Mouse (Mus musculus): ENCODE data around the gene Ctnnbl1. TPM values are rescaled to one million over a fixed set of nuclear protein-coding genes. Genes with fewer than 3 reads are reported as not detected.
A peak's percentile ranks its signal among the peaks of the same experiment; 100 is the strongest.

The Ctnnbl1 gene
- polyA plus RNA-seq, 1 experiment from 2014 or later = 50.1 TPM

- H3K36me3 ChIP-seq (ENCODE audit: control insufficient read depth, insufficient read depth, low read length) = no peaks in the 10 kb centered on the region; the same call in 1 of the 2 replicates
- H3K4me3 ChIP-seq (ENCODE audit: low read depth, low read length) = no peak overlapping the region
- no peaks in the 10 kb centered on the region for H3K27me3 ChIP-seq (replicated peaks; ENCODE audit: control insufficient read depth, insufficient read depth, low read length)
- no peak overlapping the region for H3K4me2 ChIP-seq (ENCODE audit: low read depth, low read length)
- no peak for DNase-seq (ENCODE audit: low spot score)
- no peaks in the 10 kb centered on the region for H3K4me1 ChIP-seq (ENCODE audit: control insufficient read depth, insufficient read depth, low read length)
- 82% methylated on average over 3 of the region's 3 CpGs for WGBS
- no peak overlapping the region for H3K9ac ChIP-seq (ENCODE audit: low read depth, low read length)
- H3K9me3 ChIP-seq (ENCODE audit: control insufficient read depth, low read length) = no peaks in the 10 kb centered on the region
- H3K27ac ChIP-seq (replicated peaks; ENCODE audit: low read depth, low read length) = no peak overlapping the region
- ATAC-seq (ENCODE audit: low read depth) = no peak
These were observed 129.9 kb downstream of the Ctnnbl1 start for GRCm38 (mm10) chr2:157867126-157867525.

- WGBS = 46% methylated on average over 6 of the region's 6 CpGs
- no peak overlapping the region for H3K27ac ChIP-seq (replicated peaks; ENCODE audit: low read depth, low read length)
- ATAC-seq (ENCODE audit: low read depth) = peak; percentile 69; the same call in 1 of the 2 replicates
These were observed 133.0 kb downstream of the Ctnnbl1 start for GRCm38 (mm10) chr2:157870247-157870646.

GRCm38 (mm10) chr2:157873223-157873622 lies 136.0 kb downstream of the Ctnnbl1 start:
- H3K4me3 ChIP-seq (ENCODE audit: low read depth, low read length) = no peak overlapping the region
- H3K4me1 ChIP-seq (ENCODE audit: control insufficient read depth, insufficient read depth, low read length) = no peaks in the 10 kb centered on the region
- H3K27ac ChIP-seq (replicated peaks; ENCODE audit: low read depth, low read length) = no peak overlapping the region
- H3K27me3 ChIP-seq (replicated peaks; ENCODE audit: control insufficient read depth, insufficient read depth, low read length) = no peaks in the 10 kb centered on the region
- no peaks in the 10 kb centered on the region; the same call in 1 of the 2 replicates for H3K36me3 ChIP-seq (ENCODE audit: control insufficient read depth, insufficient read depth, low read length)
- H3K9ac ChIP-seq (ENCODE audit: low read depth, low read length) = no peak overlapping the region
- DNase-seq (ENCODE audit: low spot score) = no peak
- 81% methylated on average over 6 of the region's 6 CpGs for WGBS
- H3K9me3 ChIP-seq (ENCODE audit: control insufficient read depth, low read length) = no peaks in the 10 kb centered on the region
- ATAC-seq (ENCODE audit: low read depth) = no peak
- no peak overlapping the region for H3K4me2 ChIP-seq (ENCODE audit: low read depth, low read length)

More at GRCm38 (mm10) chr2:157870247-157870646, 133.0 kb downstream of the Ctnnbl1 start:
- DNase-seq (ENCODE audit: low spot score) = peak; percentile 48
- Histone ChIP-seq H3K27me3 (replicated peaks; ENCODE audit: control insufficient read depth, insufficient read depth, low read length) (no peaks in the 10 kb centered on the region), H3K9ac (ENCODE audit: low read depth, low read length) (no peak overlapping the region), H3K4me1 (ENCODE audit: control insufficient read depth, insufficient read depth, low read length) (no peaks in the 10 kb centered on the region), H3K9me3 (ENCODE audit: control insufficient read depth, low read length) (no peaks in the 10 kb centered on the region), H3K4me3 (ENCODE audit: low read depth, low read length) (no peak overlapping the region), H3K36me3 (ENCODE audit: control insufficient read depth, insufficient read depth, low read length) (no peaks in the 10 kb centered on the region; the same call in 1 of the 2 replicates), H3K4me2 (ENCODE audit: low read depth, low read length) (no peak overlapping the region)

DNA sequence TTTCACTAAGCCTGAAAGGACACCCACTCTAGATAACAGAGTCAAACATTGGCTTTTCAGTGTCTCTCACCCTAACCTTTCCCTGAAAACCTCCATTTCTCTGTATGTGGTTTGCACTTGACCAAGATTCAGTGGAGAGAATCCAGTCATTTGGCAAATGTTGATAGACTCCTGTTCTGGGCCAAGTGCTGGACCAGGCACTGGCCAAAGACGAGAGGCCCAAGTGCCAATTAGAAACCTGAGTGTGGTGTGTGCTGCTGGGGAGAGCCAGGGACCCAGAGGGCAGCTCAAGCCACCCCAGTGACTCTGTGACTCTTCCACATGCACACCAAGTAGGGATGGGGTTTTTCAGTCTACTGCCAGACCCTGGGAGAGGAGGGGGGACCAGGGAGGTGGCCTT lies 136.5 kb downstream of the Ctnnbl1 start:
- DNase-seq (ENCODE audit: low spot score) = no peak
- 68% methylated on average over 1 of the region's 1 CpGs for WGBS

GRCm38 (mm10) chr2:157875111-157875510 lies 137.9 kb downstream of the Ctnnbl1 start:
- H3K4me3 ChIP-seq (ENCODE audit: low read depth, low read length) = no peak overlapping the region
- DNase-seq (ENCODE audit: low spot score) = peak; percentile 67
- H3K4me2 ChIP-seq (ENCODE audit: low read depth, low read length) = no peak overlapping the region
- H3K9ac ChIP-seq (ENCODE audit: low read depth, low read length) = no peak overlapping the region
- ATAC-seq (ENCODE audit: low read depth) = peak; percentile 49; the same call in 1 of the 2 replicates
- H3K27me3 ChIP-seq (replicated peaks; ENCODE audit: control insufficient read depth, insufficient read depth, low read length) = no peaks in the 10 kb centered on the region
- no peaks in the 10 kb centered on the region for H3K4me1 ChIP-seq (ENCODE audit: control insufficient read depth, insufficient read depth, low read length)
- no peaks in the 10 kb centered on the region for H3K9me3 ChIP-seq (ENCODE audit: control insufficient read depth, low read length)
- H3K27ac ChIP-seq (replicated peaks; ENCODE audit: low read depth, low read length) = no peak overlapping the region
- no peaks in the 10 kb centered on the region; the same call in 1 of the 2 replicates for H3K36me3 ChIP-seq (ENCODE audit: control insufficient read depth, insufficient read depth, low read length)
- 59% methylated on average over 8 of the region's 8 CpGs for WGBS

More for the DNA sequence above, 136.5 kb downstream of the Ctnnbl1 start:
- Histone ChIP-seq H3K36me3 (ENCODE audit: control insufficient read depth, insufficient read depth, low read length) (no peaks in the 10 kb centered on the region; the same call in 1 of the 2 replicates), H3K4me3 (ENCODE audit: low read depth, low read length) (no peak overlapping the region), H3K9ac (ENCODE audit: low read depth, low read length) (no peak overlapping the region), H3K27me3 (replicated peaks; ENCODE audit: control insufficient read depth, insufficient read depth, low read length) (no peaks in the 10 kb centered on the region), H3K9me3 (ENCODE audit: control insufficient read depth, low read length) (no peaks in the 10 kb centered on the region), H3K27ac (replicated peaks; ENCODE audit: low read depth, low read length) (no peak overlapping the region), H3K4me1 (ENCODE audit: control insufficient read depth, insufficient read depth, low read length) (no peaks in the 10 kb centered on the region), H3K4me2 (ENCODE audit: low read depth, low read length) (no peak overlapping the region)
- ATAC-seq (ENCODE audit: low read depth) = no peak

GRCm38 (mm10) chr2:157877394-157877793 lies 140.2 kb downstream of the Ctnnbl1 start:
- H3K27ac ChIP-seq (replicated peaks; ENCODE audit: low read depth, low read length) = no peak overlapping the region
- no peaks in the 10 kb centered on the region for H3K4me1 ChIP-seq (ENCODE audit: control insufficient read depth, insufficient read depth, low read length)
- DNase-seq (ENCODE audit: low spot score) (no peak), ATAC-seq (ENCODE audit: low read depth) (no peak)
- H3K27me3 ChIP-seq (replicated peaks; ENCODE audit: control insufficient read depth, insufficient read depth, low read length) = no peaks in the 10 kb centered on the region
- 86% methylated on average over 2 of the region's 3 CpGs for WGBS
- H3K4me3 ChIP-seq (ENCODE audit: low read depth, low read length) = no peak overlapping the region
- no peak overlapping the region for H3K4me2 ChIP-seq (ENCODE audit: low read depth, low read length)
- no peaks in the 10 kb centered on the region for H3K9me3 ChIP-seq (ENCODE audit: control insufficient read depth, low read length)
- no peak overlapping the region for H3K9ac ChIP-seq (ENCODE audit: low read depth, low read length)
- no peaks in the 10 kb centered on the region for H3K36me3 ChIP-seq (ENCODE audit: control insufficient read depth, insufficient read depth, low read length)

- no peak overlapping the region for H3K4me3 ChIP-seq (ENCODE audit: low read depth, low read length)
- no peaks in the 10 kb centered on the region for H3K36me3 ChIP-seq (ENCODE audit: control insufficient read depth, insufficient read depth, low read length)
- H3K9ac ChIP-seq (ENCODE audit: low read depth, low read length) = no peak overlapping the region
- DNase-seq (ENCODE audit: low spot score) = no peak
- no peaks in the 10 kb centered on the region for H3K27me3 ChIP-seq (replicated peaks; ENCODE audit: control insufficient read depth, insufficient read depth, low read length)
- ATAC-seq (ENCODE audit: low read depth) = no peak
- no peak overlapping the region for H3K27ac ChIP-seq (replicated peaks; ENCODE audit: low read depth, low read length)
- WGBS = 62% methylated on average over 5 of the region's 5 CpGs
- H3K9me3 ChIP-seq (ENCODE audit: control insufficient read depth, low read length) = no peaks in the 10 kb centered on the region
- H3K4me1 ChIP-seq (ENCODE audit: control insufficient read depth, insufficient read depth, low read length) = no peaks in the 10 kb centered on the region
- H3K4me2 ChIP-seq (ENCODE audit: low read depth, low read length) = no peak overlapping the region
These were observed 140.8 kb downstream of the Ctnnbl1 start for GRCm38 (mm10) chr2:157877967-157878366.

- WGBS = 31% methylated on average over 11 of the region's 11 CpGs
- Histone ChIP-seq H3K9me3 (ENCODE audit: control insufficient read depth, low read length) (no peaks in the 10 kb centered on the region), H3K36me3 (ENCODE audit: control insufficient read depth, insufficient read depth, low read length) (peaks cover 19% of the 10 kb centered on the region; the same call in 1 of the 2 replicates), H3K27ac (replicated peaks; ENCODE audit: low read depth, low read length) (no peak overlapping the region), H3K27me3 (replicated peaks; ENCODE audit: control insufficient read depth, insufficient read depth, low read length) (no peaks in the 10 kb centered on the region), H3K9ac (ENCODE audit: low read depth, low read length) (no peak overlapping the region), H3K4me1 (ENCODE audit: control insufficient read depth, insufficient read depth, low read length) (no peaks in the 10 kb centered on the region), H3K4me3 (ENCODE audit: low read depth, low read length) (no peak overlapping the region), H3K4me2 (ENCODE audit: low read depth, low read length) (no peak overlapping the region)
- no peak for DNase-seq (ENCODE audit: low spot score)
- ATAC-seq (ENCODE audit: low read depth) = peak; percentile 9; the same call in 1 of the 2 replicates
These were observed 144.7 kb downstream of the Ctnnbl1 start for GRCm38 (mm10) chr2:157881939-157882338.

GRCm38 (mm10) chr2:157887275-157888025 lies 150.2 kb downstream of the Ctnnbl1 start:
- no peak overlapping the region for H3K9ac ChIP-seq (ENCODE audit: low read depth, low read length)
- H3K27ac ChIP-seq (replicated peaks; ENCODE audit: low read depth, low read length) = no peak overlapping the region
- no peak for DNase-seq (ENCODE audit: low spot score)
- H3K36me3 ChIP-seq (ENCODE audit: control insufficient read depth, insufficient read depth, low read length) = peaks cover 32% of the 10 kb centered on the region; the same call in 1 of the 2 replicates
- WGBS = 30% methylated on average over 10 of the region's 10 CpGs
- ATAC-seq (ENCODE audit: low read depth) = no peak
- H3K4me2 ChIP-seq (ENCODE audit: low read depth, low read length) = no peak overlapping the region
- no peaks in the 10 kb centered on the region for H3K9me3 ChIP-seq (ENCODE audit: control insufficient read depth, low read length)
- H3K27me3 ChIP-seq (replicated peaks; ENCODE audit: control insufficient read depth, insufficient read depth, low read length) = no peaks in the 10 kb centered on the region
- H3K4me1 ChIP-seq (ENCODE audit: control insufficient read depth, insufficient read depth, low read length) = no peaks in the 10 kb centered on the region
- no peak overlapping the region for H3K4me3 ChIP-seq (ENCODE audit: low read depth, low read length)

All from embryonic facial prominence, embryonic 14.5 days (tissue).